Mouse (Mus musculus) v-Abl transformed pro-B cells (cell line): ENCODE measurements around the gene Pfn1.

Source experiments
- in situ Hi-C, 2 experiments: fragments of 400-800 bp; cut with MboI; formaldehyde crosslinking; loops; one replicate each; pipeline ENCODE4 v1.15.1; 2025; ENCODE audit not compliant: unreplicated experiment in 2 of 2

Pfn1 gene

GRCm38 (mm10) chr11:70654198-70654922 lies at the start of gene Pfn1:
Gene Pfn1, minus strand, starts transcription at chr11:70654644.
- in situ Hi-C loops, result loop anchor here in 1 of 2 experiments (25.0 kb wide), 1 partner anchor 1242 kb away; the partner anchor contains the start of gene Kdm6b

DNA sequence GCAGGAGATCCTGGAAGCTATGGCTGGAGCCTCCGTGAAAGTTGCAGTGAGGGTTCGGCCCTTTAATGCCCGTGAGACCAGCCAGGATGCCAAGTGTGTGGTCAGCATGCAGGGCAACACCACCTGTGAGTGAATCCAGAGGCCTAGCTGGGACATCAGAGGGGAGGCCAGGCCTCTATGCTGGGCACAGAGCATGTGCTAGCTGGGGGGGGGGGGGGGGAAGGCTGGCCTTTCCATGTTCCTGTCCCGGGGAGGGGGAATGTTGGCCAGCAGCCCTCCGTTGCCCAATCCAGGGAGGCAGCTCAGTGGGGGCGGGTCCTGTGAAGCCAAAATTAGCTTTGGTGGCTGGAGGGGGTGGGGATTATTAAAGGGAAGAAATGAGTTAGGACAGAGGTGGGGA lies 48.3 kb upstream of the Pfn1 start:
- in situ Hi-C loops, result no loop called here

DNA sequence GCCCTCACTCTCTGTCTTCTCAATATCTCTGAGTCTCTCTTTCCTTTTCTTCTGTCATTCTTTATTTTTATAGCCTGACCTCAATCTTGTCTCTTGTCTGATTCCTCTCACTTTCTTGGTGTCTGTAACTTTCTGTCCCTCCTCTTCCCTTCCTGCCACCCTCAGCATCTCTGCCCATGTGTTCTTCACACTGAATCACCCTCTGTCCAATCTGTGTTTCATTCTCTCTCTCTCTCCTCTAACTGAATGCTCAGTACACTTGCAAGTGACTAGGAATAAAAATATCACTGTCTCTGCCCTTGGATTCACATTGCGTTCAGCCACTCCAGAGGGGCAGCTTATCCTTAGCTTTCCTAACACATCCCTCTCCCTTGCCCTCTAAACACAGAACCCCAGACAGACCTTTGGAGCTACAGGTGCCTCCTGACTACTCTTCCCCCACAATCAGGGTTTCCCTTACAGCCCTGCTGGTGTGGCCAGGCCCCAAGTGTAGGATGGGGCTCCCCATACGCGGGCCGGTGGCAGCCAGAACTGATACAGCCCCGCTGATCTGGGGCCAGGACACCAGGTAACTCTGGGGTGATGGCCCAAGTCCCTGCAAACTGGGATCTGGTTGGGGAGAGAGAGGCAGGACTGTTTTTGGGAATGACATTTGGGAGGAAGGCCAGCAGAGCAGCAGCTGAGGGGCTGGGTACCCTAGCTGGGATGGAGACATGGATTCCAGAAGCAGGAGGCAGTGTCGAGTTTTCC lies 47.7 kb upstream of the Pfn1 start:
- in situ Hi-C loops, result no loop called here

GRCm38 (mm10) chr11:70701221-70701955 lies 46.9 kb upstream of the Pfn1 start:
- in situ Hi-C loops, result no loop called here

DNA sequence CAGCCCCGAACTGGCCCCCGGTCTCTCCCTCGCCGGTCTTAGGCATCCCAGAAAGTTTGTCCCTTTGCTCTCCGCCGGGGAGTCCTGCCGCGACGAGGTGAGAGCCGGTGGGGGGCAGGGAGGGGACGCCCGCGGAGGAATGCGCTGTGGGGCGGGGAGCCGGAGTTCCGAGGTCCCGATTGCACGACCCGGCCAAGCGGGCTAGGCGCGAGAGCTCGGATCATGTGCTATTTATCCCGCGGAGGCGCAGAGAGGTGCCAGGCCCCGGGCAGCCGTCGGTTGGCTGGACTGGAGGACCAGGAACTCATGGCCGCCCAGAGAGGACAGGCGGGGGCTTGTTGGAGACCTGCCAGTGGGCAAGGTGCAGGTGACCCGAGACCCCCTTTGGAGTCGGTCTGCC lies 46.2 kb upstream of the Pfn1 start:
- in situ Hi-C loops, result no loop called here

- in situ Hi-C loops, result no loop called here
Measured at GRCm38 (mm10) chr11:70699722-70700556, 45.5 kb upstream of the Pfn1 start, which contains the start of the genes Inca1 and Kif1c. Gene Inca1, minus strand, starts transcription at chr11:70700155. Gene Kif1c, plus strand, starts transcription at chr11:70700548.

DNA sequence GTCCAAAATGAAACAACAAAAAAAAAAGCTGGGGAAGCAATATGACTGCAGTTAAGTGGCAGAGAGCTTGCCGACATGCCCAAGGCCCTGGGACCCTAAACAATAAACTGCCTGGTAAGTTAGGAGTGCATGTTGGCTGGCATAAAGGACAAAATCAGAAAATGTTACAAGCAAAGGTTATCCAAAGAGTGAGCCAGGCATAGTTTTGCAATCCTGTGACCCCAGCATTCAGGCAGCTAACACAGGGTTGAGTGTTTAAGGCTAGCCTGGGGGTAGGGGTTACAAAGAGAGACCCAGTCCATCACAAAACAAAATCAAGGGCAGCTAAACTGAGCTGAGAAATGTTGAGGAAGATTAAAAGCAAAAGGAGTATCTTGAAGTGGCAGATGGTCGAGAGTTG lies 44.6 kb upstream of the Pfn1 start:
- in situ Hi-C loops, result no loop called here

GRCm38 (mm10) chr11:70697376-70697775 lies 42.9 kb upstream of the Pfn1 start:
- in situ Hi-C loops, result no loop called here

- in situ Hi-C loops, result no loop called here
Measured at GRCm38 (mm10) chr11:70693504-70693903, 39.1 kb upstream of the Pfn1 start.

DNA sequence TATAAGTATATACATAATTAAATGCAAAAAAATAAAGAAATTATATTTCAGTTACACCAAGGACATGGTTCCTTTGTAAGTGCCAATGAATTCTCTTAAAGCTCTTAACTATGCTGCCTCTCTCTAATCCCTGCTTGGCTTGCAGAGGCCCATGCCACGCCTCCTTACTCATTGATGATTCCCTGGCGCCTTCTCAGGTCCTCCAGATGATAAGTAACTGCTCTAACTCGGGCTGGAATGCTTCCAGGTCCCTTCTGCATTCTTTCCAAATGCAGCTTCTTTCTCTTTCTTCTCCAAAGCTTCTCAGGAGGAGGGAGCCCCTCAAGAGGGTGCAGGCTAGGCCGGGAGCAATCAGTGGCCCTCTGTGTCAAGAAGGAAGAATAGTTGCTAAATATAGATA lies 35.1 kb upstream of the Pfn1 start:
- in situ Hi-C loops, result loop anchor here in 1 of 2 experiments (5.0 to 10.0 kb wide), 2 partner anchors 55 to 68 kb away; partner anchors contain the start of gene Gp1ba

- in situ Hi-C loops, result loop anchor here in 1 of 2 experiments (5.0 to 10.0 kb wide), 2 partner anchors 54 to 69 kb away; partner anchors contain the start of gene Gp1ba
Measured at GRCm38 (mm10) chr11:70688372-70688771, 33.9 kb upstream of the Pfn1 start.

DNA sequence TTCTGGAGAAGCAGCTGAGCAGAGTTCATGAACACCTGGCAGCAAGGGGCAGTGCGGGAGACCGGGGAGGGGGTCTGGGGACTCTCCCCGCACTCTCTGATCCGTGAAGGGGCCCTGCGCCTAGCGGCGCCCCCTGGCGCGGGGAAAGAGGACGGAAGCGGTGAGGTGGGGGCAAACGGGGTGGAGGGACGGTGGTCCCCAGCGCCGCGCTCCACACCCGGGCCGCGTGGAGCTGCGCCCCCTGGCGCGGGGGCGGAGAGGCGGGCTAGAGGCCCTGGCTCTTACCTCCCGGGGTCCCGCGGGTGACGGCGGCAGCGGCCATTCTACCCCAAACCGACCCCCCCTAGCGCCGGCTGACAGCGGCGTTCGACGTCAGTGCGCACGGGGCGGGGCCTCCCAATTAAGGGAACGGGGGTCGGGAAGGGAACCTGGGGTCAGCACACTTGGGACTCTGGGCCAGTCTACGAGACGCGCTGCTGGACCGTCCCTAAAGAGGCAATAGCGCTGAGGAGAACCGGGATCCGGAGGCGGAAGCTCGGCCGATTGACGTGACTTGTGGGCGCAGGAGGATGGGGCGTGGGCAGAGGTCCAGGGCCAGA lies 33.3 kb upstream of the Pfn1 start, which contains the start of gene Camta2:
TSS of gene Camta2 (minus strand) at position 505 of the 599 bp plus-strand sequence.
- in situ Hi-C loops, result loop anchor here in 1 of 2 experiments (5.0 to 10.0 kb wide), 2 partner anchors 53 to 70 kb away; partner anchors contain the start of gene Gp1ba

DNA sequence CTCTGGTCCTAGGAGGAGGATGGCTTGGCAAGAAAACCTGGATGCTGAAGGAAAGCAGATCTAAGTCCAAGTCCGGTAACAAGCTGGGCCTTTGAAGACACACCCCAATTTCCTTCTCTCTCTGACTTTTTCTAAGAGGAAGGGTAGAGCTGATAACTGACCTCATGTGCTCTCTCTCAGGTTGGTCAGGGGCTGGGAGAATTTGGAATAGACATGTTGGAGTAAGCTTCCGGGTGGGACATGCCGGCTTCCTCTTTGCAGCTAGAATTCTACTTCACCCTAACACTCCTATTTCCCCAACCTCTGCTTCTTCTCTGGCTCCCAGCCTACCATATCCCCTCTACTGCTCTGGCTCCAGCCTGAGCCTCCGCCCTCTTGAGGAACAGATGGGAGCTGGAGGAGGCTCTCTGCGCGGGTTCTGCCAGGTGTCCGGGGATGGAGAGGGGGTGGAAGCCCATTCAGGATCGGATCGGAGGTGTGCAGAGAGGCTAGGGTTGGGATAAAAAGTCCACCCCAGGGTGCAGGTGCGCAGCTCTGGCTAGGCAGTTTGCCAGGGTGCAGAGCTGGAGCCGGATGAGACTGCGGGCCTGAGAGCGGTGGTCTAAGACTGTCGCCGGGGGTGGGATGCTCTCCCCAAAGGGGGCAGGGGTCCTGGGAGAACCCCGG lies 32.6 kb upstream of the Pfn1 start:
- in situ Hi-C loops, result loop anchor here in 1 of 2 experiments (5.0 to 10.0 kb wide), 2 partner anchors 52 to 70 kb away; partner anchors contain the start of gene Gp1ba

DNA sequence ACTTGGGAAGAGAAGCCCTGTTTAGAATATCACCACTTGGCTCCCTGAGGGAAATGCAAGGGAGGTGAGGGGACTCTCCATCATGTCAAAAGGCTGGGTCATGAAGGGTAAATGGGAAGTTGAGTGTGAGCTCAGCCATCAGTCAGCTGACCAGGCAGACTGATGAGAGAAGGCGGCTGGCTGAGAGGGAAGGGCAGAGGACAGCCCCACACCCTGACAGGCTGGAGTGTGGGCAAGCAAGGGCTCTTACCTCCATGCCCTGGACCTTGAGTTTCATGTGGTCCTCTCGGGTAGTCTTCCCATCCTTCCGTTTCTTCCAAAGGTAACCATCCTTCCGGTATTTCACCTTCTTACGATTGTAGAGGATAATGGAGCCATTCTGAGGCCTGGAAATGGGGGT lies 29.2 kb upstream of the Pfn1 start:
- in situ Hi-C loops, result loop anchor here in 1 of 2 experiments (10.0 kb wide), 1 partner anchor 49 kb away; the partner anchor contains the start of gene Gp1ba

- in situ Hi-C loops, result loop anchor here in 1 of 2 experiments (10.0 kb wide), 1 partner anchor 47 kb away; the partner anchor contains the start of gene Gp1ba
Measured at GRCm38 (mm10) chr11:70681897-70682581, 27.6 kb upstream of the Pfn1 start.

DNA sequence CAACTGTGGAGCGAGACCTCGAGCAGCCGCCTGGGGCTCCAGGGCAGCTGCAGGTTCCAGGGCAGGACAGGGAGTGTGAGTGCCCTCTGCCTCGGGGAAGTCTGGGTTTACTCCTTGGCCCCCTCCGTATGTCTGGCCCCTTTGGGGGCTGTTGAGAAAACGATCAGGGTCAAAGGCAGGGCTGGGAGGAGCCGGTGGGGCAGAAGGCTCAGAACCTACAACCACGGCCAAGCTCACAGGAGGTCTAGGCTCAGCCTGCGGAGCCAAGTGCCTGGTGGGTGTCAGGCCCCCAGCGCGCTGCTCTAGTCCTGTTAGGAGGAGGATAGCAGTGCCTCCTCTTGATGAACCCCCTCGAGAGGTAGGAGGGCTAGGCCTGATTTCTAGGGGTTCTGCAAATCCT lies 26.7 kb upstream of the Pfn1 start:
- in situ Hi-C loops, result loop anchor here in 1 of 2 experiments (10.0 kb wide), 1 partner anchor 46 kb away; the partner anchor contains the start of gene Gp1ba

DNA sequence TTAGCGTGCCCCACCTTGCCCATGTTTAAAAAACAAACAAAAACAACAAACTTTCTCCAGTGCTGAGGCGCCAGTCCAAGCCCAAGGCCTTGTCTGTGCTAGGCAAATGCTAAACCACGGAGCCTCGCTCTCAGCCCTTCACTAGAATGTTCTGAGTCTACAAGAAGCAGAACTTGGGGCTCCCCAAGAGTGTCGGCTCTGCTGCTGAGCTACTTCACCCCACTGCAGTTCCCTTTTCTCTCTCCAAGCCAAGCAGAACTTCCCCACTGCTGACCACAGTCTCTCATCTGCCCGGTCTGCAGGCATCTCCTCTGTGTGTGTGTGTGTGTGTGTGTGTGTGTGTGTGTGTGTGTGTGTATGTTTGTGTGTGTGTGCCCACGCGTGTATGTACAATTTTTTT lies 25.4 kb upstream of the Pfn1 start:
- in situ Hi-C loops, result loop anchor here (10.0 kb wide), 2 partner anchors 45 to 75 kb away; partner anchors contain the start of gene Gp1ba (in 1 of the 2)

DNA sequence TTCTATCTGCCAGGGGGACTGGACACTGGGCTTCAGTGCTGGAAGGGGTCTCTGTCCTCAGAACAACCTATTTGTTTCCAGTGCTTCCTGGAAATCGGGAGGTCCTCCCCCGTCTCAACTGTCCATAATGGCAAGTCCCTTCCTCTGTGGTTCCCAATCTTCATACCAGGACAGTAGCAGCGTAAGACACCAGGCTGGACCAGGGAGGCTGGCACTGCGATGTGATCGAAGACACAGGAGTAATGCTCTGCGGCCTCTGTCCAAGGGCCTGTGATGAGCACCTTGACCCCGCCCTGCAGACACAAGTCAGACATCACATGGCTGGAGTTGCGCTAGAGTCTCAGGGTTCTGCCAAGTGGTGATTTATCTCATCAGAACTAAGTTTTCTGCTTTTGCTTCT lies 24.9 kb upstream of the Pfn1 start:
- in situ Hi-C loops, result loop anchor here in 1 of 2 experiments (10.0 kb wide), 1 partner anchor 75 kb away; no protein-coding TSS in a partner anchor
